Mouse (Mus musculus) heart, embryonic 12.5 days (tissue): Measurements from ENCODE around the gene 2810408A11Rik. TPM values are rescaled to one million over a fixed set of nuclear protein-coding genes. Genes with fewer than 3 reads are reported as not detected.

ENCODE experiments used
- microRNA-seq: library from miRNA; unstranded; fragments of <30 nt; microRNA quantifications from one replicate; pipeline ENCODE4, GENCODE M21; 2017
- polyA plus RNA-seq: library from polyadenylated mRNA; unstranded; fragments of >200 nt; fragmentation: Nextera tagmentation; extraction: Ambion mirVana; gene quantifications from 2 replicates; pipeline ENCODE4 v1.2.1, GENCODE M21; 2016

Gene 2810408A11Rik
- polyA plus RNA-seq, 1 experiment from 2014 or later = 4.7 TPM

Small RNAs within 50 kb of the gene (microRNA-seq; reads per million reads assigned to microRNA genes)
- gene Mir6924 = not detected

Other genes with a start within 250 kb of the 2810408A11Rik start
- gene Sox15, start 245.7 kb downstream of the 2810408A11Rik start, polyA plus RNA-seq = not detected in 2 replicates
- gene Mpdu1, start 238.3 kb downstream of the 2810408A11Rik start, polyA plus RNA-seq = 48.6 and 53.8 TPM in 2 replicates
- 4.3 and 5.2 TPM in 2 replicates for gene Cd68, start 234.8 kb downstream of the 2810408A11Rik start, polyA plus RNA-seq
- gene Eif4a1, start 228.6 kb downstream of the 2810408A11Rik start, polyA plus RNA-seq = 404 and 420 TPM in 2 replicates
- gene Senp3, start 218.9 kb downstream of the 2810408A11Rik start, polyA plus RNA-seq = 74.3 and 83.0 TPM in 2 replicates
- gene Tnfsf13, start 215.2 kb downstream of the 2810408A11Rik start, polyA plus RNA-seq = 0.28 and 0.47 TPM in 2 replicates
- 5.6 and 6.9 TPM in 2 replicates for gene Tnfsf12, start 205.1 kb downstream of the 2810408A11Rik start, polyA plus RNA-seq
- 1.5 and 3.3 TPM in 2 replicates for gene Tnfsfm13, start 204.9 kb downstream of the 2810408A11Rik start, polyA plus RNA-seq
- 23.7 and 25.2 TPM in 2 replicates for gene Polr2a, start 142.3 kb downstream of the 2810408A11Rik start, polyA plus RNA-seq
- gene Slc35g3, start 139.0 kb downstream of the 2810408A11Rik start, polyA plus RNA-seq = 0.33 TPM in 2 replicates
- 2.9 and 3.3 TPM in 2 replicates for gene Zbtb4, start 135.1 kb downstream of the 2810408A11Rik start, polyA plus RNA-seq
- 5.6 and 7.7 TPM in 2 replicates for gene Chrnb1, start 105.0 kb downstream of the 2810408A11Rik start, polyA plus RNA-seq
- 2.3 and 2.4 TPM in 2 replicates for gene Fgf11, start 99.1 kb downstream of the 2810408A11Rik start, polyA plus RNA-seq
- 1.5 and 1.6 TPM in 2 replicates for gene Tmem102, start 95.4 kb downstream of the 2810408A11Rik start, polyA plus RNA-seq
- not detected in 2 replicates for gene Gm39566, start 85.7 kb downstream of the 2810408A11Rik start, polyA plus RNA-seq
- not detected in 2 replicates for gene Spem2, start 82.5 kb downstream of the 2810408A11Rik start, polyA plus RNA-seq
- not detected in 2 replicates for gene Spem1, start 78.8 kb downstream of the 2810408A11Rik start, polyA plus RNA-seq
- 1.8 and 2.3 TPM in 2 replicates for gene Nlgn2, start 63.2 kb downstream of the 2810408A11Rik start, polyA plus RNA-seq
- gene Tmem256, start 62.5 kb downstream of the 2810408A11Rik start, polyA plus RNA-seq = 289 and 297 TPM in 2 replicates
- gene Plscr3, start 54.6 kb downstream of the 2810408A11Rik start, polyA plus RNA-seq = 77.9 and 82.3 TPM in 2 replicates
- 0.28 and 0.32 TPM in 2 replicates for gene Tnk1, start 42.3 kb downstream of the 2810408A11Rik start, polyA plus RNA-seq
- gene Tmem95, start 23.0 kb downstream of the 2810408A11Rik start, polyA plus RNA-seq = not detected in 2 replicates
- 4.1 and 4.5 TPM in 2 replicates for gene Kctd11, start 19.6 kb downstream of the 2810408A11Rik start, polyA plus RNA-seq
- 10.3 and 11.2 TPM in 2 replicates for gene Acap1, start 5.4 kb downstream of the 2810408A11Rik start, polyA plus RNA-seq
- 7.6 and 9.2 TPM in 2 replicates for gene Neurl4, start 85 bp upstream of the 2810408A11Rik start, polyA plus RNA-seq
- gene Gps2, start 12.9 kb upstream of the 2810408A11Rik start, polyA plus RNA-seq = 49.2 and 50.6 TPM in 2 replicates
- gene Eif5a, start 21.0 kb upstream of the 2810408A11Rik start, polyA plus RNA-seq = 1,286 and 1,307 TPM in 2 replicates
- 2.0 and 2.6 TPM in 2 replicates for gene Ybx2, start 34.8 kb upstream of the 2810408A11Rik start, polyA plus RNA-seq
- 25.9 and 28.8 TPM in 2 replicates for gene Slc2a4, start 47.2 kb upstream of the 2810408A11Rik start, polyA plus RNA-seq
- gene Cldn7, start 63.8 kb upstream of the 2810408A11Rik start, polyA plus RNA-seq = 2.1 and 2.5 TPM in 2 replicates
- gene Ctdnep1, start 80.2 kb upstream of the 2810408A11Rik start, polyA plus RNA-seq = 23.6 and 24.5 TPM in 2 replicates
- gene Elp5, start 81.5 kb upstream of the 2810408A11Rik start, polyA plus RNA-seq = 103 and 109 TPM in 2 replicates
- 445 and 451 TPM in 2 replicates for gene Gabarap, start 90.2 kb upstream of the 2810408A11Rik start, polyA plus RNA-seq
- gene Phf23, start 94.8 kb upstream of the 2810408A11Rik start, polyA plus RNA-seq = 51.0 and 54.1 TPM in 2 replicates
- 25.8 and 26.1 TPM in 2 replicates for gene Dvl2, start 99.6 kb upstream of the 2810408A11Rik start, polyA plus RNA-seq
- 126 and 129 TPM in 2 replicates for gene Acadvl, start 114.4 kb upstream of the 2810408A11Rik start, polyA plus RNA-seq
- gene Dlg4, start 116.0 kb upstream of the 2810408A11Rik start, polyA plus RNA-seq = 4.2 and 6.0 TPM in 2 replicates
- 0.15 and 0.19 TPM in 2 replicates for gene Asgr1, start 153.1 kb upstream of the 2810408A11Rik start, polyA plus RNA-seq
- not detected in 2 replicates for gene Asgr2, start 191.7 kb upstream of the 2810408A11Rik start, polyA plus RNA-seq
- gene Mgl2, start 229.3 kb upstream of the 2810408A11Rik start, polyA plus RNA-seq = 0.24 TPM in 1 of 2 replicates, not detected in the other